Mouse (Mus musculus) c-Kit-positive CD71-positive TER-119-positive erythroid progenitor cells, embryonic 14.5 days (primary cell): ENCODE measurements at regions not wholly inside any gene's neighbourhood (a gene's known extent, or its start where the extent isn't known, plus 50 kb on each side); places are given as distances from the start of the nearest gene placed in this dataset.

Source experiments
- DNase-seq: peaks from one replicate; pipeline ENCODE4 v3.0.0-alpha.2; 2013; ENCODE audit warnings: low spot score

DNA sequence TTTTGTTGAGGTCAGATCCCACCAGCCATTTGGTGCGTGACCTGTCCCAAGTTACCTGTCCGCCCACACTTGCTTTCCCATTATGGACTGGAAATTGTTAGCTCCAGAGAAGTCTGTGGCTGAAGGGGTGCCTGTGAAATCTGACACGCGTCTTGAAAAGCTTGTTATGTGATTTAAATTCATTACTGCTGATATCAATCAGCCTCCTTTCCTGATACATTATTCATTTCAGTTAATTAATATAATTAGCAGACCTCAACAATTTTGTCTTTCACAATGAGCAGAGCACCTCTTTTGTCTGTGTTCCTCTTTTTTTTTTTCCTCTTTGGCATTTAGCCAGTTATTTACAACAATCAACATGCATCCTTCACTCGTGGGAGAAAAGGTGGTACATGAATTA is 58.6 kb upstream of the Grip1 start:
- no peak for DNase-seq

DNA sequence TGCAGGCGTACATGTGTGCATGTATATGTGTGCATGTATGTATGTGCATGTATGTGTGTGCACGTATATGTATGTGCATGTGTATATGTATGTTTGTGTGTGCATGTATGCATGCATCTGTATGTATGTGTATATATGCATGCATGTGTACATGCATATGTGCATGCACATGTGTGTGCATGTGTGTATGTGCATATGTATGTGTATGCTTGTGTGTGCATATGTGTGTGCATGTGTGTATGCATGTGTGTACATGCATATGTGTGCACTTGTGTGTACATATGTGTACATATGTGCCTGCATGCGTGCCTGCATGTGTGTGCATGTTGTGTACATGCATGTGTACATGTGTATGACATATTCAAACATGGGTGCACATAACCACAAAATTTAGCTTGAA is 65.7 kb upstream of the Grip1 start:
- no peak for DNase-seq

DNA sequence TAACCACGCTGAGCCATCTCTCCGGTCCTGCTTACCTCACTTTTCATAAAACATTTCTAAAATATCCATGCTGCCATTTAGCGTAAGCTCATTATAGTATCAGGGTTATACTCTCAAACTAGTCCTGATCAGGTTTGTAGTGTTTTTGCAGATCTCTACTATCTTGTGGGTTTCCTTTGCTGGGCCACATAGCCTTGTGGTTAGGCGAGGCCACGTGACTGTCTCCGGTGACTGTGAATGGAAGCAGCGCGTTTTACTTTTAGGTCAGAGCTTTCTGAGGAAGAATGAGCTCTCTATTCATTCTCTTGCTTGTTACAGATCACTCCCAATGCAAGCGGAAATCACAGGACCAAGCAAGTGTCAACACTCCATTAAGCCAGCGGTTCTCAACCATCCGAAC is 71.4 kb upstream of the Grip1 start:
- no peak for DNase-seq

- DNase-seq, result no peak
These were observed 85.1 kb upstream of the Grip1 start for GRCm38 (mm10) chr10:119368566-119368965.

- no peak for DNase-seq
These were observed 90.0 kb upstream of the Grip1 start for GRCm38 (mm10) chr10:119363616-119364015.

DNA sequence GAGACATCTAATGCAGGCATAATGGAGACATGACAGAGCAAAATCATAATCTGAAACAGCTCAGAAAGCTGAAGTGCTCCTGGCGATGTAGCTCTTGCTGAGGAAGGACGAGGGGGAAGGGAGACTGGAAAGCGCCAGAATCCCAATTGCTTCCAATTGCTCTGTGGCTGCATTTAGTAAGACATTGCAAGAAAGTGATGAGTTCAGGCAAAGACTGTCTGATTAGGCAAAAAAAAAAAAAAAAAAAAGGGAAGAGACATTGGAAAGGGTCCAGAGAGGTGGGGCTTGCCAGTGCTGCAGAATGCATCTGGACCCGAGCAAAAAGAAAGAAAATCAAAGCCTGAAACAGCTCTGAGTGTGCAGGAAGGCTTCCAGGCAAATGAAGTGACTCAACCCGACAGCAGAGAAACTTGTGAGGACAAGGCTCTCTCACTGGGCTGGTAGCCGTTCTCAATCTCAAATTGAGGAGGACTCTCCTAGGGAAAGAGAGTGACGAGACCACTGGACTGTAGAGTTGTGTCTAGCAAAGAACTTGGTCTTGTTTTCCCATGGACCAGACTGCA is 94.8 kb upstream of the Grip1 start:
- DNase-seq, result no peak

GRCm38 (mm10) chr10:119342317-119343114 is 102.7 kb upstream of the Cand1 start:
- DNase-seq, result no peak

DNA sequence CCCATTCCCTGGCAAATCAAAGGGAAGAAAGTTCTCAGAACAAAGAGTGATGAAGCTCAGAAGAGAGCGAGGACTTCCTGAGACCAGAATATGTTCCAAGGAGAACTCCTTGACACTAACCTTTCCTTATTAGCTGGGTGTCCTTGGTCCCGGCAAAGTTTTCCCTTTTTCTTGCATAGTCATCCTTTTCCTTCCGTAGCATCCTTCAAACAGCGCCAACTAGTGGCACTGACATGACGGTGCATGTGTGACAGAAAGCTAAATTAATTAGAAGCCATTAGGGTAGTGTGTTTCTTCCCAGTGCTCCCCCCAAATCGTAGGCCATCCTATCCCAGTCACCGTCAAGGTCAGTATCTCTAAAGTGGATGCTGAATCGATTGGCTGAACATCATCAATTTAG is 100.5 kb upstream of the Cand1 start:
- DNase-seq, result no peak

DNA sequence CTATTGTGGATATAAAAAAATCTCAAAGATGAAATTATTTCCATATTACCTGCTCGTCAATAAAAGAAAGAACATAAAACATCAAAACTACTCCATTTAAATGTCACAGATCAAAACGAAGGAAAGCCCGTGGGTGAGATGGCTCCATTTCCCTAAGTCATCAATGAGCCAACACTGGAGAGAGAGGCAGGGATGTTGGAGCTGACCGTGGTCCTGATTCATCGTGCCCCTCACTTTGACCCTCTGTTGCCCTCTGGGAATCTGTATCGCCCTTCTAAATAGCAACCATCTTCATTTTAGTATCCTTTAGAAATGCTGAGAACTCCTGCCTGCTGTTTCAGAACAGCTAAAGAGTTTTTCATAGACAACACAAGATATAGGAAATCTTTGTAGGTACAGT is 87.1 kb upstream of the Cand1 start:
- no peak for DNase-seq

GRCm38 (mm10) chr10:119319953-119320352 is 80.1 kb upstream of the Cand1 start:
- no peak for DNase-seq

- no peak for DNase-seq
These were observed 78.6 kb upstream of the Cand1 start for GRCm38 (mm10) chr10:119318416-119318815.

DNA sequence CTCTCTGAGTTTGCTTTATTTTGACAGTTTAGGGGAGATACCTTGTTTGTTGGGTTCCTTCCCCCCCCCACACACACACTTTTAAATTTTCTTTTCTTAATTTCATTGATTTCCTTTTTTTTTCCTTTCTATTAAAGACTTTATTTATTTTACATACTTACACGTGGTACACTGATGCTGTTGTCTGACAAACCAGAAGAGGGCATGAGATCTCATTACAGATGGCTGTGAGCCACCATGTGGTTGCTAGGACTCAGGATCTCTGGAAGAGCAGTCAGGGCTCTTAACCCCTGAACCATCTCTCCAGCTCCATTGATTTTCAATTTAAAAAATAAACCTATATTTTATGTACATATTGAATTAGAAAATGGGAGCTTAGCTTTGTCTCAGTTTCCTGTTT is 71.7 kb upstream of the Cand1 start:
- DNase-seq, result no peak

- no peak for DNase-seq
These were observed 55.9 kb upstream of the Cand1 start for GRCm38 (mm10) chr10:119295740-119296139.

- peak; percentile 1 for DNase-seq
These were observed 54.7 kb upstream of the Cand1 start for GRCm38 (mm10) chr10:119294454-119295149.

DNA sequence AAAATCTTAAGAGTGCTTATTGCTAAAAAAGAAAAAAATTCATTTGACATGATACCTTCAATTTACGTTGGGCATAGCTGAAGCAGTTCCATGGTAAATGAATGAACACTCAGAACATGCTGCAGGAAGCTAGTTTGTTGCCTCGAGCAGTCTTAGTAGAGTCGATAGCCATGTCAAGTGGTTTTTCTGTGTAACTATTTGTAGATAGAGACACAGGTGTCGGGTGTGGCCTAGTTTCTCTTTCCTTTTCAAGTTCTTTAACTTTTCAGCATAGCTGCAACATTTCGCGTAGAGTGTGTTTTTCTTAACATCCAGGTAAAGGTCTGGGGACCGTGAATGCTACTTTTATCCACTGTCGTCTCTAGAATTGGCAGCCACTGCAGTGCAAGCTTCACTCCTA is 53.5 kb upstream of the Cand1 start:
- DNase-seq, result no peak
